In the genomic region with DNA sequence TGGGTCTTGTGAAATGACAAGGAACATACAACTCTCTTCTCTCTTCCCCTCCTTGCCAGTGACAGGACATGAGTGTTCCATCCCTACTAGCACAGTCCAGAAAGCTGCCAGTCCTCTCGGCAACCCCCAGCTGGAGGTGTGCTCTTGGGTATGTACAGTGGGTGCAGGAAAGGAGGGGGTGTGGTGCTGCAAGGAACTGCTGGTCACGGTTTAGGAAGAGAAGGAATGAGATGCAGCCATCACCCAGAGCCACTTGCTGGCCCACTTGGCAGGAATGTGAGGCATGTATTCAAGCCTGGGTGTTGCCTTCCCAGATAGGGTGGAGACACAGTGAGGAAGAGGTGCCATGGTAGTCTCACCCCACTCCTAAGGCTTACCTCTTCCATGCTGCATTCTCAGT, we compare ENCODE assay signal across 22 mouse cellular contexts. TPM values are rescaled to one million over a fixed set of nuclear protein-coding genes. Genes with fewer than 3 reads are reported as not detected.
DNase-seq lines count a peak whose midpoint lies in the region; ATAC-seq lines count a peak whose summit lies in the region.
"Had no signal": no experiment of that assay in that cellular context is flagged by ENCODE, and none has a peak within 500 bp of the region (broad histone marks: within the 10 kb centered on the region; RNA-seq: fewer than 3 reads in every experiment).

No protein-coding gene starts in this region.

- H3K4me2 ChIP-seq in midbrain, embryonic 12.5 days (replicated peaks) = no peak overlapping the region
- no peak overlapping the region for H3K4me2 ChIP-seq in midbrain, embryonic 11.5 days
- no peak overlapping the region for H3K4me2 ChIP-seq in limb, embryonic 15.5 days
- H3K4me2 ChIP-seq: heart, embryonic 12.5 days; liver, embryonic 13.5 days; neural tube, embryonic 13.5 days had no signal

- 0 out of 2 replicates have a peak, but pooled peaks have one; percentile 16 for ATAC-seq in midbrain, embryonic 12.5 days (ENCODE audit: low FRiP score, low read depth)
- ATAC-seq in midbrain, embryonic 11.5 days (ENCODE audit: low FRiP score) = no peak
- ATAC-seq in limb, embryonic 15.5 days (ENCODE audit: insufficient number of reproducible peaks, low FRiP score, low TSS enrichment, low read depth) = no peak; the same call in 1 of the 2 replicates
- ATAC-seq: hindbrain, embryonic 16.5 days; intestine, postnatal 0 days had no signal

- peak; percentile 24 for DNase-seq in kidney, adult 11 months
- DNase-seq in kidney, postnatal 10 days = no peak
- DNase-seq in midbrain, embryonic 11.5 days (ENCODE audit: low spot score, missing footprints) = no peak
- peak; percentile 12 to 59 for DNase-seq in lung, postnatal 4 days
- no peak for DNase-seq in right cerebral cortex, postnatal 4 days
- DNase-seq: adrenal gland, adult 2 months; cerebellum, adult 11-12 months; cerebellum, postnatal 36 days; gastrocnemius, postnatal 36 days; heart, postnatal 4 days; left cerebral cortex, postnatal 4 days; liver, embryonic 13.5 days; right cerebral cortex, postnatal 25 days; thymus, postnatal 14 days had no signal

- H3K4me1 ChIP-seq in midbrain, embryonic 12.5 days = no peaks in the 10 kb centered on the region
- no peaks in the 10 kb centered on the region for H3K4me1 ChIP-seq in midbrain, embryonic 11.5 days (ENCODE audit: control insufficient read depth, insufficient read depth, low read length)
- H3K4me1 ChIP-seq in limb, embryonic 15.5 days = 0 out of 2 replicates have a peak, but pooled peaks cover 10% of the 10 kb centered on the region
- H3K4me1 ChIP-seq: liver, embryonic 13.5 days; neural tube, embryonic 13.5 days had no signal

- 82% methylated on average over 2 of the region's 2 CpGs for WGBS in midbrain, embryonic 12.5 days
- 80% methylated on average over 2 of the region's 2 CpGs for WGBS in midbrain, embryonic 11.5 days
- 69% methylated on average over 2 of the region's 2 CpGs for WGBS in limb, embryonic 15.5 days

- H3K4me3 ChIP-seq in midbrain, embryonic 12.5 days = no peak overlapping the region
- no peak overlapping the region for H3K4me3 ChIP-seq in midbrain, embryonic 11.5 days (ENCODE audit: low read depth, low read length)
- H3K4me3 ChIP-seq in limb, embryonic 15.5 days = no peak overlapping the region
- H3K4me3 ChIP-seq: heart, embryonic 12.5 days; liver, embryonic 13.5 days; neural tube, embryonic 13.5 days had no signal

- no peaks in the 10 kb centered on the region for H3K36me3 ChIP-seq in midbrain, embryonic 12.5 days
- H3K36me3 ChIP-seq in midbrain, embryonic 11.5 days (ENCODE audit: control insufficient read depth, insufficient read depth, low read length) = no peaks in the 10 kb centered on the region
- H3K36me3 ChIP-seq in limb, embryonic 15.5 days = no peaks in the 10 kb centered on the region
- H3K36me3 ChIP-seq: G1E; heart, embryonic 12.5 days; liver, embryonic 13.5 days; neural tube, embryonic 13.5 days had no signal

- no peaks in the 10 kb centered on the region for H3K27me3 ChIP-seq in midbrain, embryonic 12.5 days
- no peaks in the 10 kb centered on the region for H3K27me3 ChIP-seq in midbrain, embryonic 11.5 days (ENCODE audit: control insufficient read depth, insufficient read depth, low read length)
- H3K27me3 ChIP-seq in limb, embryonic 15.5 days = no peaks in the 10 kb centered on the region
- H3K27me3 ChIP-seq: heart, embryonic 12.5 days; liver, embryonic 13.5 days; neural tube, embryonic 13.5 days had no signal

- H3K9ac ChIP-seq in midbrain, embryonic 12.5 days (replicated peaks) = no peak overlapping the region
- H3K9ac ChIP-seq in midbrain, embryonic 11.5 days (ENCODE audit: low read length) = no peak overlapping the region
- H3K9ac ChIP-seq in limb, embryonic 15.5 days = no peak overlapping the region
- H3K9ac ChIP-seq: heart, embryonic 12.5 days; liver, embryonic 13.5 days; neural tube, embryonic 13.5 days had no signal

- no peaks in the 10 kb centered on the region for H3K9me3 ChIP-seq in midbrain, embryonic 12.5 days
- no peaks in the 10 kb centered on the region for H3K9me3 ChIP-seq in midbrain, embryonic 11.5 days (ENCODE audit: control insufficient read depth, low read length)
- no peaks in the 10 kb centered on the region for H3K9me3 ChIP-seq in limb, embryonic 15.5 days
- H3K9me3 ChIP-seq: G1E; heart, embryonic 12.5 days; liver, embryonic 13.5 days; neural tube, embryonic 13.5 days had no signal

- H3K27ac ChIP-seq in midbrain, embryonic 12.5 days (replicated peaks) = no peak overlapping the region
- H3K27ac ChIP-seq in midbrain, embryonic 11.5 days (ENCODE audit: low read depth, low read length) = no peak overlapping the region
- peak overlapping the region; percentile 47; the same call in 1 of the 2 replicates for H3K27ac ChIP-seq in limb, embryonic 15.5 days
- H3K27ac ChIP-seq: liver, embryonic 13.5 days; neural tube, embryonic 13.5 days; stomach, postnatal 0 days had no signal

RNA-seq across cellular contexts. Expression of a gene that starts 40.6 kb away (rescaled TPM):
- 2.9 and 4.0 TPM in 2 replicates for polyA plus RNA-seq in midbrain, embryonic 12.5 days (2016; fragmentation: Nextera tagmentation; extraction: Ambion mirVana)
- polyA plus RNA-seq in midbrain, embryonic 11.5 days (2014; fragmentation: Nextera tagmentation; extraction: Ambion mirVana) = 1.6 and 3.4 TPM in 2 replicates
- polyA plus RNA-seq in limb, embryonic 15.5 days (2015; fragmentation: Nextera tagmentation; extraction: Ambion mirVana) = 28.7 and 69.6 TPM in 2 replicates
- polyA plus RNA-seq: G1E had no signal

Comparison
In these comparisons a context has a peak if more than half of its experiments do, and no peak if none do; other contexts are left out.
1. DNase-seq: peak in kidney, adult 11 months (single experiment) and lung, postnatal 4 days (2 of 2); none in kidney, postnatal 10 days (single experiment), midbrain, embryonic 11.5 days (single experiment) and right cerebral cortex, postnatal 4 days (single experiment).